Mouse (Mus musculus) E14TG2a.4 (cell line): ENCODE results near the gene Iqcf1.

ENCODE experiments used
- CTCF ChIP-seq: conservative IDR thresholded peaks from 2 replicates; pipeline ENCODE4 v1.5.1; 2014; ENCODE audit warnings: low read length
- NANOG ChIP-seq: IDR thresholded peaks from 2 replicates; pipeline ENCODE4 v1.6.1; 2014; ENCODE audit warnings: borderline replicate concordance, low read length, mixed read lengths
- POU5F1 ChIP-seq: IDR thresholded peaks from 2 replicates; pipeline ENCODE4 v1.6.1; 2014; ENCODE audit warnings: low read length, borderline replicate concordance

DNA sequence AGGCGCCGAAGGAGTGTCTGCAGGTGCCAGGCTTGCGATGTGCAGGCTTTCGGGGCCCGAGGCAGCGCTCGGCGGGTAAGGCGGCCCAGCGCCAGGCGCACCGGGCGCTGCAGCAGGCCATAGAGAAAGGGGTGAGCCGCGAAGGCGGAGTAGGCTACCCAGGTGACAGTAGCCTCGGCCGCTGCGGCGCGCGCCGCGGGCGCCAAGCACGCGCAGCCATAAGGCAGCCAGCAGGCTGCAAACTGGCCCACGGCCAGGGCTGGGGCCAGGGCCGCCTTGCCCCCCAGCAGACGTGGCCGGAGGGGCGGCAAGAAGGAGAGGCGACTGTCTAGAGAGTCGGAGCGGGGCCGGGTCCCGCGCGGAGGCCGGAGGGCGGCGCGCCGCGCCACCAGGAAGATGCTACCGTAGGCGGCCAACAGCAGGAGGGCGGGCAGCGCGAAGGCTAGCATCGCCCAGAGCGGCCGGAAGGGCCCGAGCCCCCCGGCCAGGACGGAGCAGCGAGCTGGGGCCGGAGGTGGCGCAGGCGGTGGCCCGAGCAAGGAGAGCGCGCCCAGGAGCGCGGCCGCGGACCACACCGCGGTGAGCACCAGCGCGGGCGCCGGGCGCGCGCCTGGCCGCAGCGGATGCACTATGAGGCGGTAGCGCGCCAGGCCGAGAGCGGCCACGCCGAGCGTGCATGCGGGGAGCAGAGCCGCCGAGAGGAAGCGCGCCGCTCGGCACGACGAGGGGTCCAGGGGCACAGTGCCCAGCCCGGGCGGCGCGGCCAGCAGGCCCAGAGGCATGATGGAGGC, 34.8 kb upstream of the Iqcf1 start:
- TF ChIP-seq CTCF (no peak), POU5F1 (no peak), NANOG (no peak)
